Mouse (Mus musculus) liver, embryonic 14.5 days (tissue): ENCODE measurements around the gene Slc45a3. TPM values are rescaled to one million over a fixed set of nuclear protein-coding genes. Genes with fewer than 3 reads are reported as not detected.

Experiments
- ATAC-seq: fragments of 200-750 bp; cut with Nextera tagmentation; 2 replicates; pipeline ENCODE4 v1.8.0; 2017; ENCODE audit warnings: moderate number of reproducible peaks, mild to moderate bottlenecking, moderate library complexity; ENCODE audit not compliant: insufficient read depth
- DNase-seq, 3 experiments: peaks; one replicate each; pipeline ENCODE4 v3.0.0-alpha.2; 2012 to 2013; ENCODE audit warnings: low read depth in 3 of 3, low spot score in 3 of 3
- H3K27ac ChIP-seq: fragments of 300-500 bp; sonication (generic); 2 replicates; pipeline ENCODE4 v1.5.1; 2014; ENCODE audit warnings: moderate library complexity, mild to moderate bottlenecking, control low read depth, inconsistent platforms
- H3K27me3 ChIP-seq: fragments of 300-500 bp; sonication (generic); 2 replicates; pipeline ENCODE4 v1.6.1; 2014; ENCODE audit warnings: mild to moderate bottlenecking, low read length, moderate library complexity; ENCODE audit not compliant: control insufficient read depth, insufficient read depth
- H3K36me3 ChIP-seq: fragments of 300-500 bp; sonication (generic); replicated peaks from 2 replicates; pipeline ENCODE4 v1.6.1; 2014; ENCODE audit warnings: low read depth; ENCODE audit not compliant: control insufficient read depth, insufficient read depth
- H3K4me1 ChIP-seq, 2 experiments: fragments of 200-500 bp in 1 of 2; fragments of 300-500 bp in 1 of 2; sonication (generic) in 1 of 2; replicated peaks; 2 replicates each; pipeline ENCODE4 v1.6.1; 2012 to 2014; ENCODE audit warnings: antibody characterized with exemption in 1 of 2, inconsistent platforms in 1 of 2, low read length in 1 of 2; ENCODE audit not compliant: control insufficient read depth in 2 of 2, insufficient read depth in 2 of 2
- H3K4me2 ChIP-seq: fragments of 300-500 bp; sonication (generic); 2 replicates; pipeline ENCODE4 v1.6.1; 2014; ENCODE audit warnings: low read depth, mild to moderate bottlenecking, control low read depth, moderate library complexity
- H3K4me3 ChIP-seq, 2 experiments: fragments of 200-500 bp in 1 of 2; fragments of 300-500 bp in 1 of 2; sonication (generic) in 1 of 2; 2 replicates each; pipeline ENCODE4 v1.5.1; 2012 to 2014; ENCODE audit warnings: low read depth in 2 of 2, low read length in 2 of 2, mild to moderate bottlenecking in 2 of 2, control low read depth in 1 of 2, inconsistent platforms in 1 of 2, moderate library complexity in 1 of 2; ENCODE audit not compliant: insufficient read depth in 1 of 2
- H3K9ac ChIP-seq: fragments of 300-500 bp; sonication (generic); replicated peaks from 2 replicates; pipeline ENCODE4 v1.6.1; 2014; ENCODE audit warnings: mild to moderate bottlenecking, control low read depth, moderate library complexity
- H3K9me3 ChIP-seq: fragments of 300-500 bp; sonication (generic); 2 replicates; pipeline ENCODE4 v1.6.1; 2016; ENCODE audit warnings: low read length, mixed read lengths; ENCODE audit not compliant: control insufficient read depth
- CTCF ChIP-seq: IDR thresholded peaks from 2 replicates; pipeline ENCODE4 v1.5.1; 2016; ENCODE audit warnings: antibody characterized with exemption, low read depth, control low read depth
- EP300 ChIP-seq: IDR thresholded peaks from 2 replicates; pipeline ENCODE4 v1.6.1; 2016; ENCODE audit warnings: antibody characterized with exemption, low read depth
- WGBS: fragments of 180-500 bp; shearing (Covaris S2); extraction: QIAGEN DNeasy Blood & Tissue Kit; methylation state at CpG from one replicate; pipeline ENCODE4 v1.1.7; 2014; ENCODE audit not compliant: insufficient replicate concordance; 5-methylcytosine and 5-hydroxymethylcytosine counted together
- polyA plus RNA-seq, 2 experiments: library from polyadenylated mRNA; depleted of rRNA in 1 of 2; stranded (reverse) in 1 of 2; unstranded in 1 of 2; fragments of >200 nt; fragmentation: Nextera tagmentation in 1 of 2; extraction: Ambion mirVana in 1 of 2; gene quantifications; 2 replicates each; pipeline versions ENCODE4 v1.2.1 to v1.2.3; 2012 to 2014

The Slc45a3 gene
- polyA plus RNA-seq, 2 experiments = 1.8 to 1.9 TPM

- TF ChIP-seq CTCF (no peak), EP300 (no peak)
- H3K36me3 ChIP-seq = no peaks in the 10 kb centered on the region
- 48% methylated on average over 4 of the region's 4 CpGs for WGBS
- DNase-seq (no peak), ATAC-seq (no peak)
- H3K9ac ChIP-seq = no peak overlapping the region
- H3K4me2 ChIP-seq = no peak overlapping the region
- H3K4me3 ChIP-seq = no peak overlapping the region
- H3K4me1 ChIP-seq = peaks cover 0 to 19% of the 10 kb centered on the region in 2 experiments; a peak in 2 of 4 replicates
- peaks cover under 1% of the 10 kb centered on the region; the same call in 1 of the 2 replicates for H3K27me3 ChIP-seq
- no peak overlapping the region for H3K27ac ChIP-seq
- H3K9me3 ChIP-seq = no peaks in the 10 kb centered on the region
These were observed 7.1 kb downstream of the Slc45a3 start for GRCm38 (mm10) chr1:131969825-131970224.

GRCm38 (mm10) chr1:131970322-131970660 is 7.5 kb downstream of the Slc45a3 start:
- ATAC-seq (no peak), DNase-seq (no peak)
- H3K36me3 ChIP-seq = no peaks in the 10 kb centered on the region
- H3K4me3 ChIP-seq = no peak overlapping the region
- no peak overlapping the region for H3K27ac ChIP-seq
- no peaks in the 10 kb centered on the region; the same call in 1 of the 2 replicates for H3K27me3 ChIP-seq
- no peak for TF ChIP-seq EP300
- TF ChIP-seq CTCF = no peak
- H3K4me1 ChIP-seq = peaks cover 0 to 17% of the 10 kb centered on the region in 2 experiments; a peak in 2 of 4 replicates
- 53% methylated on average over 5 of the region's 5 CpGs for WGBS
- H3K9me3 ChIP-seq = no peaks in the 10 kb centered on the region
- H3K9ac ChIP-seq = no peak overlapping the region
- peak overlapping the region; percentile 36; the same call in 1 of the 2 replicates for H3K4me2 ChIP-seq

- H3K27me3 ChIP-seq = no peaks in the 10 kb centered on the region
- TF ChIP-seq CTCF (no peak), EP300 (no peak)
- no peak overlapping the region for H3K4me3 ChIP-seq
- H3K4me2 ChIP-seq = peak overlapping the region; percentile 36; the same call in 1 of the 2 replicates
- H3K36me3 ChIP-seq = no peaks in the 10 kb centered on the region
- no peak for DNase-seq
- ATAC-seq = no peak
- peaks cover 0 to 14% of the 10 kb centered on the region in 2 experiments; a peak in 2 of 4 replicates for H3K4me1 ChIP-seq
- H3K9me3 ChIP-seq = no peaks in the 10 kb centered on the region
- H3K27ac ChIP-seq = no peak overlapping the region
- 15% methylated on average over 16 of the region's 16 CpGs for WGBS
- H3K9ac ChIP-seq = no peak overlapping the region
These were observed 8.1 kb downstream of the Slc45a3 start for GRCm38 (mm10) chr1:131970661-131971520.

GRCm38 (mm10) chr1:131971771-131972497 is 9.2 kb downstream of the Slc45a3 start:
- no peak for TF ChIP-seq EP300
- no peak for TF ChIP-seq CTCF
- ATAC-seq (0 out of 2 replicates have a peak, but pooled peaks have one; percentile 11), DNase-seq (no peak)
- Histone ChIP-seq H3K27me3 (no peaks in the 10 kb centered on the region), H3K4me1 (peaks cover 0 to 13% of the 10 kb centered on the region in 2 experiments; a peak in 2 of 4 replicates), H3K4me2 (peak overlapping the region; percentile 18; the same call in 1 of the 2 replicates), H3K4me3 (no peak overlapping the region), H3K36me3 (no peaks in the 10 kb centered on the region), H3K9me3 (no peaks in the 10 kb centered on the region), H3K27ac (no peak overlapping the region), H3K9ac (no peak overlapping the region)
- 33% methylated on average over 15 of the region's 15 CpGs for WGBS
